Mouse (Mus musculus) cortical plate, adult 2 months (tissue): ENCODE results near the gene Nap1l4.

Source experiments
- CTCF ChIP-seq: fragments of 200-500 bp; IDR thresholded peaks from 2 replicates; pipeline ENCODE4 v1.5.1; 2011; ENCODE audit warnings: mild to moderate bottlenecking, control low read depth, low read length; ENCODE audit not compliant: insufficient read depth; ENCODE audit errors: extremely low read depth
- POLR2A ChIP-seq: fragments of 200-500 bp; IDR thresholded peaks from 2 replicates; pipeline ENCODE4 v1.6.1; 2011; ENCODE audit warnings: mild to moderate bottlenecking, low read length, control low read depth; ENCODE audit not compliant: insufficient read depth; ENCODE audit errors: extremely low read depth

DNA sequence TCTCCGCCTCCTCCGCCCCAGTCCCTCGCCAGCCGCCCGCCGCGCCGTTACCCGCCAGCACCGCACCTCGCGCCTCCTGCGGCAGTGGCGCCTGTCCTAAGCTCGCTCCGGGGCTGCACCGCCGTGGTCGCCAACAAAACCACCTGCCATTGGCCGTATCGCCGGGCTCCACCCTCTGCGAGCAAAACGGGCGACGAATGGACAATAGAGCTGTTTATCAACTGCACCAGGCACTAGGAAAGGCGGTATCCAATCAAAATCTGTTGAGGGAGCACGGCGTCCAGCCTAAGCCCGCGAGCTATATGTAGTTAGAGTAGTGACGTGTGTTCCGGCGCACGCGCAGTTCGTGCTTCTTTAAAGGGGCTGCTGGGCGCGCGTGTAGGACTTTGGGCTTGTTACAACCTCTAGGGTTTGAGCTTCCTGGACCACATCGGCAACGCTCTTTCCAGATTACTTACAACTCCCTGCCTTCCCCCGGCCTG is at the start of gene Nap1l4:
- TF ChIP-seq CTCF (no peak), POLR2A (peak; percentile 66; the same call in 1 of the 2 replicates)
